Mouse (Mus musculus) bone marrow, adult 2 months (tissue): Measurements from ENCODE around the gene Rbm20.

Experiments
- CTCF ChIP-seq: fragments of 200-500 bp; IDR thresholded peaks from 2 replicates; pipeline ENCODE4 v1.5.1; 2011; ENCODE audit warnings: low read length, control low read depth; ENCODE audit not compliant: control insufficient read depth, insufficient read depth
- POLR2A ChIP-seq: fragments of 200-500 bp; IDR thresholded peaks from 2 replicates; pipeline ENCODE4 v1.6.1; 2011; ENCODE audit warnings: low read depth, mild to moderate bottlenecking, control low read depth, low read length, borderline replicate concordance; ENCODE audit not compliant: control insufficient read depth

DNA sequence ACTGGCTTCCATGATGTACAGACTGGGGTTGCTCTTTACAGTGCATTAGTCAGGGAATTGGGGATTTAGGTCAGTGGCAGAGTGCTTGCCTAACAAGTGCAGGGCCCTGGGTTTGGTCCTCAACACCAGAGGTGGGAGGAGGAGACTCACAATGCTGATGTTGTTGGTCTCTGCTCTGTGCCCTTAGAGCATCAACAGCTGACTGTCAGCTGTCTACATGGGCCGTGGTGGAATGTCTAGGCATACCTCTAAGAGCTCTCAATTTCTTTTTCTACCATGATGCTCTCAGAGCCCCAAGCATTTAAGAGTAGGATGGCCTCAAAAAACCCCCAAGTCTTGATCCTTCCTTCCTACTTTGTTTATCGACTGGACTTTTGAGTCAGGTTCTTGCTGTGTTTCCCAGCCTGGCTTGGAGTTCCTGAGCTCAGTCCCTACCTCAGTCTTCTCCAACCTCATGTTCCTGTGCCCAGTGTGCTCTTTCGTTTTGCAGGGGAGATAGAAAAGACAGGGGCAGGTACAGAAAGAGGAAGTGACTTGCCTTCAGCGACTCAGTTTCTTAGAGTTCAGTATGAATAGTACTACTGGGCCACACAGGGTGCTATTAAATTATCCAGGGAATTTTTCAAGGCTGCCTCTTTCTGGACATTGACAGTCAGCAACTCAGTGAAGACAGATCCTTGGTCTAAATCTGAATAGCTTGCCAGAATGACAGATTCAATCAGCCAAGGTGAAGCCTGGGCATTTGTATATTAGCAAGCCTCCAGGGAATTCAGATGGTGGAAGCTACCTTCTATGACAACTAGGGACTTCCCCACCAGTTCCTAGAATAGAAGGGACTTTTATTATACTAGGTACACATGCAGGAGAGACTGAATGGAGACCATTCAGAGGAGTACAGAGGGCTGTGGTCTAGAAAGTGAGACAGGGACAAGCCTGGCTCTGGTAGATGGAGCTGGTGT, 192.6 kb downstream of the Rbm20 start:
- TF ChIP-seq CTCF: no peak
- no peak for TF ChIP-seq POLR2A
